Mouse (Mus musculus) erythroblast, embryonic 14.5 days (primary cell): ENCODE results near the gene Hyal3.

Source experiments
- GATA1 ChIP-seq: IDR thresholded peaks from 2 replicates; pipeline ENCODE4 v1.6.1; 2012; ENCODE audit warnings: low read length, inconsistent platforms, mixed read lengths
- TAL1 ChIP-seq: IDR thresholded peaks from 3 replicates; pipeline ENCODE4 v1.6.1; 2012; ENCODE audit warnings: low read length, inconsistent platforms, mixed read lengths

- no peak for TF ChIP-seq GATA1
- TF ChIP-seq TAL1, result no peak
Measured at GRCm38 (mm10) chr9:107540420-107540819, 40.2 kb upstream of the Hyal3 start.
